Mouse (Mus musculus) C2C12 (cell line): ENCODE measurements around the gene 5730522E02Rik. TPM values are rescaled to one million over a fixed set of nuclear protein-coding genes. Genes with fewer than 3 reads are reported as not detected.

ENCODE experiments used
- H3K27me3 ChIP-seq: one replicate; pipeline ENCODE4 v1.6.1; 2011; ENCODE audit not compliant: control insufficient read depth, insufficient read depth, insufficient read length
- H3K36me3 ChIP-seq: one replicate; pipeline ENCODE4 v1.6.1; 2011; ENCODE audit not compliant: control insufficient read depth, insufficient read depth
- H3K4me3 ChIP-seq: one replicate; pipeline ENCODE4 v1.5.1; 2011; ENCODE audit warnings: mild to moderate bottlenecking, control low read depth; ENCODE audit not compliant: poor library complexity, insufficient read depth, severe bottlenecking
- H3K79me2 ChIP-seq: one replicate; pipeline ENCODE4 v1.6.1; 2011; ENCODE audit not compliant: control insufficient read depth, insufficient read depth
- H3K79me3 ChIP-seq: one replicate; pipeline ENCODE4 v1.6.1; 2011; ENCODE audit warnings: low read depth, control low read depth
- H3ac ChIP-seq: one replicate; pipeline ENCODE3; 2011; ENCODE audit warnings: low read depth; ENCODE audit not compliant: control insufficient read depth, insufficient read length
- CEBPB ChIP-seq: IDR thresholded peaks from one replicate; pipeline ENCODE4 v1.6.1; 2011; ENCODE audit warnings: low read depth, mild to moderate bottlenecking, control low read depth, moderate library complexity
- CTCF ChIP-seq: IDR thresholded peaks from one replicate; pipeline ENCODE4 v1.5.1; 2011; ENCODE audit not compliant: control insufficient read depth, insufficient read depth, insufficient read length
- FOSL1 ChIP-seq: IDR thresholded peaks from one replicate; pipeline ENCODE4 v1.8.0; 2011; ENCODE audit warnings: mild to moderate bottlenecking, low read length; ENCODE audit not compliant: poor library complexity, insufficient read depth, severe bottlenecking
- MAX ChIP-seq: IDR thresholded peaks from one replicate; pipeline ENCODE4 v1.6.1; 2011; ENCODE audit warnings: mild to moderate bottlenecking, control low read depth
- MYOD1 ChIP-seq: IDR thresholded peaks from one replicate; pipeline ENCODE4 v1.6.1; 2011; ENCODE audit warnings: low read depth; ENCODE audit not compliant: control insufficient read depth, insufficient read length
- MYOG ChIP-seq: IDR thresholded peaks from one replicate; pipeline ENCODE4 v1.6.1; 2011; ENCODE audit not compliant: control insufficient read depth, insufficient read length; ENCODE audit errors: extremely low read depth
- USF1 ChIP-seq: IDR thresholded peaks from one replicate; pipeline ENCODE4 v1.6.1; 2011; ENCODE audit warnings: low read depth, mild to moderate bottlenecking, control low read depth, moderate library complexity
- polyA plus RNA-seq: library from polyadenylated mRNA; unstranded; fragments of >200 nt; fragmentation: generic; extraction: Trizol; gene quantifications from one replicate; pipeline ENCODE4 v1.2.1, GENCODE M21; 2012; ENCODE audit warnings: missing spikeins

5730522E02Rik gene
- polyA plus RNA-seq, 1 experiment = not detected

DNA sequence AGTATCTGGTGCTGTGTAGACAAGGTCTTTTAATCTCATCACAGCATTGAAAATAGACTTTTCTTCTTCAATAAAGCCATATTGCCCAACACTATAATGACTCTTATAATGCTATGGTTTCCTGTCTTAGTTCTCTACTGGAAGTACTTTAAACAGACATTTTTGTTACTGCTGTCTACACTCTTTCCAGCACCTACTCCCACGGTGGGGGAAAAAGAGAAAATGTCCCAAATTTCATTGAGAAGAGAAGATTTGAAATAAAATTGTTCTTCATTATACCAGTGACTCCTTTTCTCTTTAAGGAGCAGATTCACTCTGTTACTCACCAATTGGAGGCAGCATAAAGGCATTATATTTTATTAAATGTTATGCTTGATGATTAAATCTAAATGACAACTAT lies 72.5 kb downstream of the 5730522E02Rik start:
- Histone ChIP-seq H3K79me3 (no peaks in the 10 kb centered on the region), H3K27me3 (no peaks in the 10 kb centered on the region), H3ac (no peak overlapping the region), H3K79me2 (no peaks in the 10 kb centered on the region), H3K36me3 (no peaks in the 10 kb centered on the region), H3K4me3 (no peak overlapping the region)
- TF ChIP-seq MYOG (no peak), FOSL1 (no peak), MYOD1 (no peak), MAX (no peak), CTCF (no peak), USF1 (no peak), CEBPB (no peak)

DNA sequence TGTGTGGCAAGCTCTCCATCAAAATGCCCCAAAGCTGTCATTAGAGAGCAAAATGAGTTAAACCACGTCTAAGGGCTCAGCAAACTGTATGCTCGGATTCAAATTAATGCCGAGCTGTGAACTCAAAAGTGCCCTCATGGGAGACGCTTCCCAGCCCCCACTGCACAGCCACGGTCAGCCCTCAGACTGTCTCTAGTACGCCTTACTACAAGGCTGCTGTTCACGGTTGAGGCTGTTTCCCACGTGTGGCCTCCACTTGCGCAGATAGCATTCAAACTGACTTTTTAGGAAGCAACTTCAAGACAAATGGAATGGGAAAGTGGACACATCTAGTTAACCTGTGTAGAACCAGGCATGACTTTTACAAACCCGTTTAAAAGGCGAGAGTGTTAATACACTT lies 79.7 kb downstream of the 5730522E02Rik start:
- Histone ChIP-seq H3K79me2 (no peaks in the 10 kb centered on the region), H3ac (no peak overlapping the region), H3K36me3 (no peaks in the 10 kb centered on the region), H3K27me3 (no peaks in the 10 kb centered on the region), H3K79me3 (no peaks in the 10 kb centered on the region), H3K4me3 (no peak overlapping the region)
- TF ChIP-seq MAX (no peak), USF1 (no peak), MYOD1 (no peak), MYOG (no peak), CTCF (no peak), FOSL1 (no peak), CEBPB (no peak)

DNA sequence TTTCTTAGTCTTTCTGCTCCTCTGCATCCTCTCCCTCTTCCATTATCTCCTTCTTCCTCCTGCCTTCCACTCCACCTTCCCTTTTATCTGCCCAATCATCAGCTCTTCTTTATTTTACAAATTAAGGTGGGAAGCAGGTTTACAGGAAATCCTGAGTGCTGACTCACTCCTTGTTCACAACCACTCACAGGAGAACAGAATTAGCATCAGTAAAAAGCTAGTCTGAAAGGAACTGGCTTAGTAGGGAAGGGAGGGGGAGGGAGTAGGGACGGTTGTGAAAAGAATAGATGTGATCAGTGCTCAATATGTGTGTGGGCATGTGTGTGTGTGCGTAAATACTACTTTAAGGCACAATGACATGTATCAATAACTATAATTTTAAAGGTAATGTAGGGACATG lies 81.5 kb downstream of the 5730522E02Rik start:
- Histone ChIP-seq H3K36me3 (no peaks in the 10 kb centered on the region), H3K4me3 (no peak overlapping the region), H3K79me2 (no peaks in the 10 kb centered on the region)

DNA sequence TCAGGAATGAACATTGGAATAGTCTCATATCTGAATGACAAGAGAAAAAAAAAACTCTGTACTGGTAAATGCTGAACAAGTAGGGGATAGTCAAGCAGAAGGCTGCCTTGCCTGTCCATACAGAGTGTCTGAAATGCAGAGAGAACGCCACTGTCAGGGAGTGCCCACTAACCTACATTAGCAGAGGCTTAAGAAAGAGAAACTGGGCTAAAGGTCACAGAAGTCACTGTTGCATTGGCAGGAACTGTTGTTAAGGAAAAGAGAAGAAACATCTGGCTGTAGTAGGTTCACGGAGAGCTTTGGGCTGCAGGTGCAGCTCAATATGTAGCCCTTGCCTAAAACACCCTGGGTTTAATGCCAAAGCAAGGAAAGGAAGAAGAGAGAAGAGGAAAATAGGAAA lies 82.2 kb downstream of the 5730522E02Rik start:
- TF ChIP-seq FOSL1 (no peak), MYOG (no peak), MAX (no peak), CTCF (no peak)
- Histone ChIP-seq H3K4me3 (no peak overlapping the region), H3K27me3 (no peaks in the 10 kb centered on the region)

More for the DNA sequence above, 81.5 kb downstream of the 5730522E02Rik start:
- Histone ChIP-seq H3K79me3 (no peaks in the 10 kb centered on the region), H3K27me3 (no peaks in the 10 kb centered on the region), H3ac (no peak overlapping the region)
- TF ChIP-seq MYOD1 (no peak), MYOG (no peak), USF1 (no peak), FOSL1 (no peak), MAX (no peak), CEBPB (no peak), CTCF (no peak)

DNA sequence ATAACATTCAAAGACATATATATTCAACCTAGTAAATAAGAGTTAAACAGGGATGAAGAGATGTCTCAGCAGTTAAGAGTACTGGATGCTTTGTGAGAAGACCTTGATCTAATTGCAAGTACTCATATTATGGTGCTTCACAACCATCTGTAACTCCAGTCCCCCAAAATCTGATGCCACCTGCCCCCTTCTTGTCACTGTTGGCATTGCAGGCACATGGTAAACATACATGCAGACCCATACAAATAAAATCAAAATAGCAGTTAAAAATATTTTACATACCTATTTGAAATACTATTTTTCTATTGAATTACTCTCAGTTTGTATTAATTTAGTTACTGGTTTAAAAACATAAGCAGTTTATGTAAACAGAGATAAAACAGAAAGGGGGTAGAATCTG lies 84.6 kb downstream of the 5730522E02Rik start:
- H3K79me2 ChIP-seq = no peaks in the 10 kb centered on the region
- TF ChIP-seq CTCF = no peak
- no peak for TF ChIP-seq USF1
- no peak for TF ChIP-seq CEBPB
- no peak for TF ChIP-seq FOSL1
- no peak for TF ChIP-seq MYOD1
- no peak for TF ChIP-seq MYOG
- TF ChIP-seq MAX = no peak

More for the DNA sequence above, 82.2 kb downstream of the 5730522E02Rik start:
- Histone ChIP-seq H3K79me3 (no peaks in the 10 kb centered on the region), H3K79me2 (no peaks in the 10 kb centered on the region), H3ac (no peak overlapping the region), H3K36me3 (no peaks in the 10 kb centered on the region)

DNA sequence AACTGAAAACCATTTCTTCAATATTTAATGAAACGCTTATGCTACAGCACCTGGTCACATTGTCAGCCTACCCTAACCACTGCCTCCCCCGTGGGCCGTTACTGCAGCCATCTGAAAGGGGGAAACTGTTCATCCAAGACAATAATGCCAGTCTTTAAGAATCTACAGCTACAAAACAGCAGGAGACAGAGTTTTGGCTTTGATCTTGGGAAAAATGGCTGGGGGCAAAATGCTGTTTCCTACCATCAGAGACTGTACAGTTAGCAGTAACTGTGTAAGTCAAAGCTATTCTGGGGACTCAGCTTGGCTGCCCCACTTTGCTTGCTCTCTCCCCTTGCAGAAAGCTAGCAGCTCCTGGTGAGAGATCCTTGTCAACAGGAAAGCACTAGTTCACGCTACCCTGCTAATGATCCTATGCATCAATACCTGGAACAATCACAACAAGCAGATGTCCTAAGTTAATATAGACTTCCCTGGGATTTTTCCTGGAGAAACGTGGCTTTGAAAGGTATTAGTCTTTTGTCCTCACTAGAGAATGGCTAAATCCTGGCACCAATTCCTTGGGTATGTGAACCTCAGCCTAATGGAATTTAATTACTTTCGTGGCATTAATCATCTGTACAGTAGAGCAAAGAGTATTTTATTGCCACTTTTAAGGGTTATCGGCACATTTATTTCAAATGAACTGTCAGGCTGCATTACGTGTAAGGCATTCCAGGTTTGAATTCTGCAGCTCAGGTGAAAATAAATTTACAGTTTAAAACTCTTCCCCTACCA lies 89.6 kb downstream of the 5730522E02Rik start:
- Histone ChIP-seq H3K4me3 (no peak overlapping the region), H3K79me2 (no peaks in the 10 kb centered on the region), H3ac (no peak overlapping the region), H3K27me3 (no peaks in the 10 kb centered on the region), H3K79me3 (no peaks in the 10 kb centered on the region), H3K36me3 (no peaks in the 10 kb centered on the region)
- TF ChIP-seq MYOD1 = no peak
- TF ChIP-seq FOSL1 = no peak
- no peak for TF ChIP-seq CTCF
- no peak for TF ChIP-seq MYOG
- TF ChIP-seq CEBPB = no peak
- no peak for TF ChIP-seq USF1
- TF ChIP-seq MAX = no peak

More for the DNA sequence above, 84.6 kb downstream of the 5730522E02Rik start:
- H3K4me3 ChIP-seq = no peak overlapping the region
- no peaks in the 10 kb centered on the region for H3K36me3 ChIP-seq
- no peak overlapping the region for H3ac ChIP-seq
- H3K79me3 ChIP-seq = no peaks in the 10 kb centered on the region
- no peaks in the 10 kb centered on the region for H3K27me3 ChIP-seq
